Mouse (Mus musculus) midbrain, embryonic 11.5 days (tissue): Measurements from ENCODE around the gene Myh13. TPM values are rescaled to one million over a fixed set of nuclear protein-coding genes. Genes with fewer than 3 reads are reported as not detected.

ENCODE experiments used
- ATAC-seq: fragments of 200-750 bp; cut with Nextera tagmentation; 2 replicates; pipeline ENCODE4 v1.8.0; 2017; ENCODE audit warnings: moderate TSS enrichment, moderate library complexity; ENCODE audit not compliant: low FRiP score
- DNase-seq: peaks from one replicate; pipeline ENCODE4 v3.0.0; 2015; ENCODE audit warnings: low spot score; ENCODE audit errors: missing footprints
- H3K27ac ChIP-seq: fragments of 300-500 bp; sonication (generic); 2 replicates; pipeline ENCODE4 v1.5.1; 2014; ENCODE audit warnings: low read depth, low read length
- H3K27me3 ChIP-seq: fragments of 300-500 bp; sonication (generic); 2 replicates; pipeline ENCODE4 v1.6.1; 2014; ENCODE audit warnings: mild to moderate bottlenecking, low read length, moderate library complexity, mixed read lengths; ENCODE audit not compliant: control insufficient read depth, insufficient read depth
- H3K36me3 ChIP-seq: fragments of 300-500 bp; sonication (generic); 2 replicates; pipeline ENCODE4 v1.6.1; 2014; ENCODE audit warnings: mild to moderate bottlenecking, low read length, moderate library complexity, mixed read lengths; ENCODE audit not compliant: control insufficient read depth, insufficient read depth
- H3K4me1 ChIP-seq: fragments of 300-500 bp; sonication (generic); 2 replicates; pipeline ENCODE4 v1.6.1; 2014; ENCODE audit warnings: low read length; ENCODE audit not compliant: control insufficient read depth, insufficient read depth
- H3K4me2 ChIP-seq: fragments of 300-500 bp; sonication (generic); 2 replicates; pipeline ENCODE4 v1.6.1; 2014; ENCODE audit warnings: mild to moderate bottlenecking, moderate library complexity
- H3K4me3 ChIP-seq: fragments of 300-500 bp; sonication (generic); 2 replicates; pipeline ENCODE4 v1.5.1; 2014; ENCODE audit warnings: low read depth, low read length
- H3K9ac ChIP-seq: fragments of 300-500 bp; sonication (generic); 2 replicates; pipeline ENCODE4 v1.6.1; 2014; ENCODE audit warnings: low read length
- H3K9me3 ChIP-seq: fragments of 300-500 bp; sonication (generic); 2 replicates; pipeline ENCODE4 v1.6.1; 2016; ENCODE audit warnings: low read length; ENCODE audit not compliant: control insufficient read depth
- WGBS: fragments of 180-500 bp; shearing (Covaris S2); extraction: QIAGEN DNeasy Blood & Tissue Kit; methylation state at CpG from one replicate; pipeline ENCODE4 v1.1.7; 2014; 5-methylcytosine and 5-hydroxymethylcytosine counted together
- polyA plus RNA-seq: library from polyadenylated mRNA; unstranded; fragments of >200 nt; fragmentation: Nextera tagmentation; extraction: Ambion mirVana; gene quantifications from 2 replicates; pipeline ENCODE4 v1.2.1, GENCODE M21; 2014

The Myh13 gene
- polyA plus RNA-seq, 1 experiment from 2014 or later = 0.11 TPM

DNA sequence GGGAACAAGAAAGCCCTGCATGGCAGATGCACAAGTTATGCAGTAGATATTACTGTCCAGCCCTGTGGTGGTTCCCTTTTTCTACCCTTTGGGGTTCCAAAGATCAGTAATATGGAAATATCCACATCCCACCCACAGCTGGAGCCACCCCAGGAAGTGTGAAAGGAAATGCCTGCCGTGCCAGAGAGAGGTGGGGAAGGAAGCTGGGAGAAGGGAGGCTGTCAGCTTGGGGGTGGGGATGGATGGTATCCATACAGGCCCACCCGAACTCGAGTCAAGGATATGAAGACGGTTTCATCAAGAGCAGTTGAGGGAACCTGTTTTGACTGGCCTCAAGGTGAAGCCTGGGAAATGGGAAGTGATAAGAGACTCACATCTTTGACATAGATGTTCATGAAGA lies 60.4 kb downstream of the Myh13 start:
- Histone ChIP-seq H3K4me1 (peaks cover 11% of the 10 kb centered on the region), H3K27ac (no peak overlapping the region), H3K4me2 (no peak overlapping the region), H3K36me3 (no peaks in the 10 kb centered on the region), H3K27me3 (no peaks in the 10 kb centered on the region), H3K4me3 (no peak overlapping the region), H3K9ac (no peak overlapping the region), H3K9me3 (no peaks in the 10 kb centered on the region)
- no peak for ATAC-seq
- WGBS = 78% methylated on average over 4 of the region's 4 CpGs
- no peak for DNase-seq

DNA sequence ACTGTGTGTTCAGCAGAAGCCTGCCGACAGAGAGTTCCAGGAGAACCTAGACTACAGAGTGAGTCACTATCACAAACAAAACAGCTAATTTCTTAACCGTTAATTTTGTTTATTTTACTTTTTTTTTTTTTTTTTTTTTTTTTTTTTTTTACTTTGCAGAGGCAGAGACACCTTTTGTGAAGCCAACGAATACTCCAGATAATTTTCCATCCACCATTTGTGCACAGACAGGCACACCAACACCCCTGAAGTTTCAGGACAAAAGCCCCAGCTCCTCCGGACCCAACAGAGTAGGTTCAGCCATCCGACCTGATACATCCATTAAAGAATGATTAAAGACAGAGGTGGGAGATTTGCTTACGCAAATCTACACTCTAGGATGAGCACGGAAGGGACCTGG lies 63.2 kb downstream of the Myh13 start:
- ATAC-seq = no peak
- no peak overlapping the region for H3K9ac ChIP-seq
- 91% methylated on average over 7 of the region's 7 CpGs for WGBS

DNA sequence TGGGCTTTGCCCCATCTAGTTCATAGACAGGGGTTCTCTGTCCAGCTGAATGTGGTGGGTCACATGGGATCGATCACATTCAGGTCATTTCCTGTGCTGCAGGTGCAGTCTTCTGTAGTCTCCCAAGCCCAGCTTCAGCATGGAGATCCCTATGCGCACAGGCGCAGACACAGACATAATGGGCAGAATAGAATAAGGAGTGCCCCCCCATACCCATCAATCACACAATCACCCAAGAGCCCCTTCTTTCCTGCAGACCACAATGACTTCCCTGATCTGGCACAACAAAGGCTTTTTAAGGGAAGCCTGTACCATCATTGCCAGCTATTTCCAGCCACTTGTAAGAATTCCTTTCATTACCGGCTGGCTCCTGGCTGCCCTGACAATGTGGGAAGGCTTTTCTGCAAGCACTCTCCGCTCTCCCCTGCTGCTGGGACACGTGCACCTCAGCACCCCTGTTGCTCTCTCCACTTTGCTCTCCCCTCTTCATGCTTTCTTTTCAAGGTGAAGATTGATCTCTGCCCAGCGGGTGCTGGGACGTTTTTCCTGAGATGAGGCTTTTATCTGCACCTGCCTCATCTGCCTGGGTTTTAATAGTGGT lies 65.5 kb downstream of the Myh13 start:
- 40% methylated on average over 8 of the region's 8 CpGs for WGBS
- no peaks in the 10 kb centered on the region for H3K36me3 ChIP-seq
- no peak for ATAC-seq
- H3K27ac ChIP-seq = no peak overlapping the region
- H3K9me3 ChIP-seq = peaks cover 3% of the 10 kb centered on the region; the same call in 1 of the 2 replicates
- DNase-seq = no peak
- no peak overlapping the region for H3K4me2 ChIP-seq
- H3K4me3 ChIP-seq = no peak overlapping the region
- no peaks in the 10 kb centered on the region for H3K4me1 ChIP-seq
- no peak overlapping the region for H3K9ac ChIP-seq
- no peaks in the 10 kb centered on the region for H3K27me3 ChIP-seq

More for the DNA sequence above, 63.2 kb downstream of the Myh13 start:
- H3K27ac ChIP-seq = no peak overlapping the region
- no peak overlapping the region for H3K4me3 ChIP-seq
- no peaks in the 10 kb centered on the region for H3K36me3 ChIP-seq
- H3K4me1 ChIP-seq = peaks cover 7% of the 10 kb centered on the region
- no peak overlapping the region for H3K4me2 ChIP-seq
- H3K27me3 ChIP-seq = no peaks in the 10 kb centered on the region
- no peak for DNase-seq
- peaks cover 3% of the 10 kb centered on the region; the same call in 1 of the 2 replicates for H3K9me3 ChIP-seq

DNA sequence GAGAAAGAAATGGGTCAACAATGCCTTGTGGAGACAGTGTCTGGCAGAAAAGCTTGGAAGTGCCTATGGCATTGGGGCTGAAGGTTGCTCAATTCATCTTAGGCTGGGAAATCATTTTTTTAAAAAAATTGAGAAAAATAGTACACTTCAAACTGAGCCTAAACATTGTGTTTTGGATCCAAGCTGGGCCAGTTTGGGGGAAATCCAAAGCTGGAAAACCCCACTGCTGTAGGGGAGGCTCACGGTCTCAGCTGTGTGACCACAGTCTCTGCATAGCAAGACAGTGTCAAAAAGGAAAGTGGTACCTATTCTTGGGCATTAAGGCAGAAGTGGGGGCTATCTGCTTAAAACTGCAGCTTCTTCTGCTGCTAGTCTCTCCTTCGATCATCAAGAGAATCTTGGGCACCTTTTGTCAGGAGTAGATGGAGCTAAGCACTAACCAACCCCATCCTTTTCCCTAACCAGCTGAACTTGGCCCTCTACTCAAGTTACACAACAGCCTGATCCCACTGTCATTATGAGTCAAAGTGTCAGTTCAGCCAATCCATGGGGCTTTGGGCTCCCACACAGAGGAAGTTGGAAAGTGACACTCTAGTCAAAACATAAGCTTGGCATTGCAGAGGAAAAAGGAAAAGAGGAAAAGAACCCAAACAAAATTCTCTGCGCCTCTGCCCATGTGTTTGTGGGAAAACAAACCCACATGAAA lies 69.4 kb downstream of the Myh13 start:
- Histone ChIP-seq H3K9me3 (peaks cover 3% of the 10 kb centered on the region; the same call in 1 of the 2 replicates), H3K27me3 (no peaks in the 10 kb centered on the region), H3K4me3 (no peak overlapping the region), H3K27ac (no peak overlapping the region), H3K4me2 (no peak overlapping the region), H3K9ac (no peak overlapping the region), H3K4me1 (no peaks in the 10 kb centered on the region), H3K36me3 (no peaks in the 10 kb centered on the region)
- WGBS = 80% methylated on average over 3 of the region's 3 CpGs
- ATAC-seq (no peak), DNase-seq (no peak)

DNA sequence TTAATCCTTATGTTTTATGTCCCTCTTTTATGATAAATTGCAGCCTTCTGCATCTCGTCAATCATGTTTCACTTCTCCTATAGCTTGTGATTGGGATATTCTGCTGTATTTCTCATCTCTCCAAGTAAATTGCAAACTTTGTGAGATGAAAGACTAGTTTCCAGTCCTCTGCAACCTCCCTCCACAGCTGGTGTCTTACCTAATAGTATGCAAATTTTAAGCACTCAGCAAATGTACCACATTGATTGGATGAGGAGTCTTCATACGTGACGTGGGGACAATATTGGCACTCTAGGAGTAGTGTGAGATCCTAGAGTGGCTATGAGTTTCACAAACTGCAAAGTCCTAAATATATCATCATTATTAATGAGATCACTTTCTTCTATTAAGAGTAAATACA lies 70.9 kb downstream of the Myh13 start:
- Histone ChIP-seq H3K9ac (no peak overlapping the region), H3K36me3 (no peaks in the 10 kb centered on the region), H3K4me1 (no peaks in the 10 kb centered on the region), H3K27me3 (no peaks in the 10 kb centered on the region), H3K4me2 (no peak overlapping the region), H3K9me3 (peaks cover 3% of the 10 kb centered on the region; the same call in 1 of the 2 replicates), H3K27ac (no peak overlapping the region), H3K4me3 (no peak overlapping the region)
- DNase-seq (no peak), ATAC-seq (no peak)
- 87% methylated on average over 3 of the region's 3 CpGs for WGBS

DNA sequence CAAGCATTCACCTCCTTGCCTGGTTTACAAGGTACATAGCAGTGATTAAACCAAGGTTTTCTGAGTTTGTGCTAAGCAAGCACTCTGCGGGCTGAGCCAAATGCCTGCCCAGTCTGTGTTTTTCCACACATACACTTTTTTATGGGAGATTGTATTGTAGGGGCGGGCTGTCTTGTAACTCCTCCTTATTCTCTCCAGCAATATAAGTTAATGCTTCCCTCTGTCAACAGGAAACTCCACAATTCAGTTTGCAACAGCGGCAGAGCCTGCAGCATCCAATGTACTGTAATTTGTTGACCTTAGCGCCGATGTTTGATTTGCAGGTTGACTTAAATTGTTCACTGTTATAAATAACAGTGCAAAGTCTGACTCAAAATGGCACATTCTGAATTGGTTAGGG lies 79.5 kb downstream of the Myh13 start:
- Histone ChIP-seq H3K36me3 (no peaks in the 10 kb centered on the region), H3K9ac (no peak overlapping the region), H3K27me3 (no peaks in the 10 kb centered on the region), H3K4me2 (no peak overlapping the region), H3K9me3 (no peaks in the 10 kb centered on the region), H3K4me3 (no peak overlapping the region), H3K4me1 (no peaks in the 10 kb centered on the region), H3K27ac (no peak overlapping the region)
- ATAC-seq (no peak), DNase-seq (no peak)
- WGBS = 92% methylated on average over 5 of the region's 5 CpGs

DNA sequence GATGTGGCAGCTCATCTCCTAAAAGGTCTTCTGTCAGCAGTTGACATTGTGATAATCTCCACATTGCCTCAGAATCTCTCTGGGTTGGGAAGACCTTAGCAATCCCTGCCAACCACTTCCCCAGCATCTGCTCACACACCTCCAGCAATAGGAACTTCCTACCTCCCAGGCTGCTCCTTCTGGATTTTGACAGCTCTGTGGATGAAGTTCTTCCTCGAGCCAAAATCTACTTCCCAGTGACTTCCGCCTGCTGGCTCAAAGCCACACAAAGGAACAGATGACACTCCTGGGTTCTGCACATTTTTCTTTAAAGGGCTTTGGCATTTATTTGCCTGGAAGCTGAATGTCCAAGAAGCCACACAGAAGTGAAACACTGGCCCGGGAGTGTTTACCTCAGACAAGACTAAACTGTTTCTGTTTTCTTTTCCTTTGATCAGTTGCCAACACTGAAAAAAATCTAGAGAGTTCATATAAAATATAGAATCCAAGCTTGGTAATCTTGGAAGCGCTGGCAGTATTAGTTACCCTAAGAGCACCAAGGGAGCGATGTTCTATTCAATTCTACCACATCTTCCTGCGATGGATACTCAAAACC lies 93.0 kb downstream of the Myh13 start:
- WGBS = 86% methylated on average over 6 of the region's 6 CpGs
- no peak for DNase-seq

More for the DNA sequence above, 93.0 kb downstream of the Myh13 start:
- Histone ChIP-seq H3K4me2 (no peak overlapping the region), H3K27me3 (no peaks in the 10 kb centered on the region), H3K4me1 (no peaks in the 10 kb centered on the region), H3K36me3 (no peaks in the 10 kb centered on the region), H3K27ac (no peak overlapping the region), H3K9me3 (no peaks in the 10 kb centered on the region), H3K9ac (no peak overlapping the region), H3K4me3 (no peak overlapping the region)
- no peak for ATAC-seq

Other genes with a start within 250 kb of the Myh13 start
- gene Myh3, start 243.4 kb upstream of the Myh13 start, polyA plus RNA-seq = 0.51 and 0.54 TPM in 2 replicates
- not detected in 2 replicates for gene Myh2, start 150.6 kb upstream of the Myh13 start, polyA plus RNA-seq
- not detected in 2 replicates for gene Myh1, start 121.6 kb upstream of the Myh13 start, polyA plus RNA-seq
- gene Myh4, start 83.6 kb upstream of the Myh13 start, polyA plus RNA-seq = not detected in 2 replicates
- not detected in 2 replicates for gene Myh8, start 44.5 kb upstream of the Myh13 start, polyA plus RNA-seq
- 2.3 and 2.8 TPM in 2 replicates for gene Gas7, start 133.8 kb downstream of the Myh13 start, polyA plus RNA-seq